Mouse (Mus musculus) myocyte (in vitro differentiated cells): ENCODE measurements at regions not wholly inside any gene's neighbourhood (a gene's known extent, or its start where the extent isn't known, plus 50 kb on each side); places are given as distances from the start of the nearest gene placed in this dataset.

Source experiments
- H3K27me3 ChIP-seq: one replicate; pipeline ENCODE4 v1.6.1; 2011; ENCODE audit not compliant: control insufficient read depth, insufficient read depth, insufficient read length
- H3K36me3 ChIP-seq: one replicate; pipeline ENCODE4 v1.6.1; 2011; ENCODE audit not compliant: control insufficient read depth, insufficient read depth
- H3K4me2 ChIP-seq: one replicate; pipeline ENCODE4 v1.6.1; 2011; ENCODE audit warnings: low read depth, control low read depth
- H3K4me3 ChIP-seq: one replicate; pipeline ENCODE4 v1.5.1; 2011; ENCODE audit warnings: mild to moderate bottlenecking, control low read depth, moderate library complexity
- H3K79me2 ChIP-seq: one replicate; pipeline ENCODE4 v1.6.1; 2011; ENCODE audit not compliant: control insufficient read depth, insufficient read depth
- H3ac ChIP-seq: one replicate; pipeline ENCODE4 v1.6.1; 2011; ENCODE audit not compliant: control insufficient read depth, insufficient read length
- CEBPB ChIP-seq: IDR thresholded peaks from 2 replicates; pipeline ENCODE4 v1.6.1; 2011; ENCODE audit warnings: mild to moderate bottlenecking, moderate library complexity; ENCODE audit not compliant: poor library complexity, insufficient read depth, severe bottlenecking
- E2F4 ChIP-seq: IDR thresholded peaks from one replicate; pipeline ENCODE4 v1.6.1; 2011; ENCODE audit warnings: mild to moderate bottlenecking, control low read depth, moderate library complexity; ENCODE audit not compliant: insufficient read depth
- MAX ChIP-seq: IDR thresholded peaks from one replicate; pipeline ENCODE4 v1.6.1; 2011; ENCODE audit warnings: low read depth, mild to moderate bottlenecking, control low read depth
- MYOD1 ChIP-seq, 3 experiments: IDR thresholded peaks; one replicate each; pipeline ENCODE4 v1.6.1; 2011; ENCODE audit warnings: control low read depth in 2 of 3, low read depth in 2 of 3, mild to moderate bottlenecking in 2 of 3, moderate library complexity in 1 of 3; ENCODE audit not compliant: insufficient read length in 2 of 3, control insufficient read depth in 1 of 3
- MYOG ChIP-seq, 3 experiments: IDR thresholded peaks; one replicate each; pipeline ENCODE4 v1.6.1; 2011; ENCODE audit warnings: control low read depth in 2 of 3, low read depth in 2 of 3, mild to moderate bottlenecking in 2 of 3; ENCODE audit not compliant: insufficient read length in 2 of 3, control insufficient read depth in 1 of 3, insufficient read depth in 1 of 3
- POLR2A ChIP-seq: IDR thresholded peaks from one replicate; pipeline ENCODE4 v1.6.1; 2011; ENCODE audit warnings: low read depth, mild to moderate bottlenecking, control low read depth, moderate library complexity; ENCODE audit not compliant: insufficient read length
- POLR2AphosphoS2 ChIP-seq: IDR thresholded peaks from one replicate; pipeline ENCODE4 v1.6.1; 2011; ENCODE audit warnings: low read depth, control low read depth; ENCODE audit not compliant: insufficient read length
- REST ChIP-seq: IDR thresholded peaks from one replicate; pipeline ENCODE4 v1.6.1; 2011; ENCODE audit warnings: mild to moderate bottlenecking, control low read depth, moderate library complexity; ENCODE audit not compliant: insufficient read depth, insufficient read length
- SRF ChIP-seq: IDR thresholded peaks from one replicate; pipeline ENCODE4 v1.6.1; 2011; ENCODE audit warnings: low read depth; ENCODE audit not compliant: control insufficient read depth, insufficient read length
- TCF12 ChIP-seq: IDR thresholded peaks from one replicate; pipeline ENCODE4 v1.6.1; 2011; ENCODE audit warnings: mild to moderate bottlenecking, control low read depth; ENCODE audit not compliant: poor library complexity, insufficient read depth, severe bottlenecking
- TCF3 ChIP-seq: IDR thresholded peaks from one replicate; pipeline ENCODE4 v1.6.1; 2011; ENCODE audit warnings: low read depth, control low read depth; ENCODE audit not compliant: insufficient read length
- USF1 ChIP-seq: IDR thresholded peaks from one replicate; pipeline ENCODE4 v1.6.1; 2011; ENCODE audit warnings: low read depth, mild to moderate bottlenecking, control low read depth, moderate library complexity

DNA sequence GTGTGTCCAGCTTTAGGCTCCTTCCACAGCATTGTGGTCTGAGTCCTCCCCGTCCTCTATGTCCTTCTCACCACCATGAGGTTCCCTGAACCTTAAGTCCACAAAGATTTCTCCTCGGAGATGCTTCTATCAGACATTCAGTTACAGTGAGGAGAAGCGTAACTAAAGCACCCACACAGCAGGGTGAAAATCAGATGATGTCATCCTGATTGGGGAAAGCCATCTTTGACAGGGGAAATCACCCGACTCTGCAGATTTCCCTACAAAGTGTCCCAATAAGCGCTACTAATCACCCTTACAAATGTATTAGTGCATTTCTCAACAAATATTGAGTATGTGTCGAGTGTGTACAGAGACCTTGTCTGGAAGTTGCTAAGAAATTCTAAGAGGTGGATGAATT lies 484.8 kb upstream of the Gm19410 start:
- Histone ChIP-seq H3ac (no peak overlapping the region), H3K27me3 (no peaks in the 10 kb centered on the region), H3K79me2 (no peaks in the 10 kb centered on the region), H3K4me3 (no peak overlapping the region), H3K36me3 (no peaks in the 10 kb centered on the region), H3K4me2 (no peak overlapping the region)
- TF ChIP-seq USF1, result no peak
- no peak for TF ChIP-seq MYOD1 (IDR thresholded peaks at IDR 0.05; ENCODE audit: control insufficient read depth in 1 of 3, insufficient read length in 2 of 3, low read depth in 2 of 3)
- no peak for TF ChIP-seq MYOG (IDR thresholded peaks at IDR 0.05; ENCODE audit: control insufficient read depth in 1 of 3, insufficient read depth in 1 of 3, insufficient read length in 2 of 3, low read depth in 2 of 3)
- TF ChIP-seq POLR2AphosphoS2, result no peak
- TF ChIP-seq REST, result no peak
- no peak for TF ChIP-seq SRF
- no peak for TF ChIP-seq CEBPB
- TF ChIP-seq TCF3, result no peak
- TF ChIP-seq E2F4, result no peak
- TF ChIP-seq TCF12, result no peak
- no peak for TF ChIP-seq POLR2A
- TF ChIP-seq MAX, result no peak

DNA sequence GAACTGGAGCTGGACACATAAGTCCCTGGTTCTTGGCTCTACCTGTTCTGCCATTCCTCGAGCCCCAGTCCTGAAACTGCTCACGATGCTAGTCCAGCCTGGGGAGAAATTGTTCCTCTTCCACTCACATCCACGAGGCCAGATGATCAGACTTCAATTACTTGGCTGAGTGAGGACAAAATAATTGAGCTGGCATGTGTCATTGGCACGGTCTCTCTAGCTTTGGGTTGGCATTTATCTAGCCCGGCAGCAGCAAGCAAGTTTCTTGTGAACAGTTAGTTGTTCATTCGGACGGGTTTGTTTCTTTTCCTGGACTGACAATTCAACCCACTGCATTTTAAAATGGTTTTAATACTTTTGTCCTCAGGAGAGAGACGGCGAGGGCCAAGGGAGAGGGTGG lies 482.2 kb upstream of the Gm19410 start:
- H3K79me2 ChIP-seq, result no peaks in the 10 kb centered on the region
- no peaks in the 10 kb centered on the region for H3K36me3 ChIP-seq
- no peak overlapping the region for H3K4me2 ChIP-seq
- no peak overlapping the region for H3ac ChIP-seq
- no peak overlapping the region for H3K4me3 ChIP-seq
- H3K27me3 ChIP-seq, result no peaks in the 10 kb centered on the region
- TF ChIP-seq E2F4, result no peak
- TF ChIP-seq POLR2A, result no peak
- no peak for TF ChIP-seq MAX
- no peak for TF ChIP-seq SRF
- no peak for TF ChIP-seq POLR2AphosphoS2
- TF ChIP-seq USF1, result no peak
- TF ChIP-seq CEBPB, result no peak

DNA sequence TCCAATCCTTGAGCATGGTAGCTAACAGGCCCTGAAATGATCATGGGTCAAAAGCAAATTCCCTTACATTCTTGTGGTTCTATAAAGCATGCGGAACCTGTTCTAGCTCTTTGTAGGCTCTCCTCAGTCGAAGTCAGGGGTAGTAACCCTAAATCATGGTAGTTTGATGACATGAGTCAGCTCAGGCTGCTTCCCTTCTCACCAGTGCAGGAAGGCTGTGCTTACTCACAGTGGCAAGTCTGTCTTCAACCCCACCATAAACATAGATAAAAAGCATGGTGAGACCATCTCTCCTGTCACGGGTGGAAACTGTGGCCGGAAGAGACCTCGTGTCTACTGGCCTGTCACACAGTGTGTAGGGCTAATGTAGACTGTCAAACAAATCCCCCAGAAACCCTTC lies 476.6 kb upstream of the Gm19410 start:
- H3K4me2 ChIP-seq, result no peak overlapping the region
- no peak overlapping the region for H3K4me3 ChIP-seq
- H3ac ChIP-seq, result no peak overlapping the region
- no peaks in the 10 kb centered on the region for H3K27me3 ChIP-seq
- H3K36me3 ChIP-seq, result no peaks in the 10 kb centered on the region
- TF ChIP-seq CEBPB (no peak), USF1 (no peak), TCF12 (no peak), E2F4 (no peak), TCF3 (no peak), MYOG (IDR thresholded peaks at IDR 0.05; ENCODE audit: control insufficient read depth in 1 of 3, insufficient read depth in 1 of 3, insufficient read length in 2 of 3, low read depth in 2 of 3) (no peak), POLR2AphosphoS2 (no peak), SRF (no peak), REST (no peak), POLR2A (no peak)
- no peaks in the 10 kb centered on the region for H3K79me2 ChIP-seq

DNA sequence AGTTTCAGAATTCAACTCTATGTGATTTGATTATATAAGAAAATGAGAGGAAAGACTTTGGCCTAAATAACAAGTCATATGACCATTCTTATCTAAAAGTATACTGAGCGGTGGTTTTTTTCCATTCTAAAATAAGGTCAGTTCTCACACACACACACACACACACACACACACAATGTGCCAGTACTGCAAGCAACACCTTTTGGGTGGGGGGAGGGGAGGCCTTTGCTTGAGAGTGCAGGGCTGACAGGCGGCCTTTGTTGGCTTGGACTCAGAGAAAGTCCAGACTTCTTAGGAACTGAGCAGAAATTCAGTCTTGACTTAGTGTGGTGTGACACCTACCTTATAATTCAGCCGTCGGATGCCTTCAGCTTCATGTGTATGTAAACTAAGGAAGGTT lies 475.6 kb upstream of the Gm19410 start:
- Histone ChIP-seq H3K36me3 (no peaks in the 10 kb centered on the region), H3K27me3 (no peaks in the 10 kb centered on the region), H3ac (no peak overlapping the region), H3K4me3 (no peak overlapping the region), H3K4me2 (no peak overlapping the region), H3K79me2 (no peaks in the 10 kb centered on the region)
- no peak for TF ChIP-seq TCF12
- no peak for TF ChIP-seq CEBPB
- TF ChIP-seq POLR2AphosphoS2, result no peak
- TF ChIP-seq MYOG (IDR thresholded peaks at IDR 0.05; ENCODE audit: control insufficient read depth in 1 of 3, insufficient read depth in 1 of 3, insufficient read length in 2 of 3, low read depth in 2 of 3), result no peak
- TF ChIP-seq USF1, result no peak
- no peak for TF ChIP-seq SRF
- no peak for TF ChIP-seq MYOD1 (IDR thresholded peaks at IDR 0.05; ENCODE audit: control insufficient read depth in 1 of 3, insufficient read length in 2 of 3, low read depth in 2 of 3)
- TF ChIP-seq POLR2A, result no peak
- no peak for TF ChIP-seq MAX
- TF ChIP-seq E2F4, result no peak
- TF ChIP-seq REST, result no peak
- TF ChIP-seq TCF3, result no peak

DNA sequence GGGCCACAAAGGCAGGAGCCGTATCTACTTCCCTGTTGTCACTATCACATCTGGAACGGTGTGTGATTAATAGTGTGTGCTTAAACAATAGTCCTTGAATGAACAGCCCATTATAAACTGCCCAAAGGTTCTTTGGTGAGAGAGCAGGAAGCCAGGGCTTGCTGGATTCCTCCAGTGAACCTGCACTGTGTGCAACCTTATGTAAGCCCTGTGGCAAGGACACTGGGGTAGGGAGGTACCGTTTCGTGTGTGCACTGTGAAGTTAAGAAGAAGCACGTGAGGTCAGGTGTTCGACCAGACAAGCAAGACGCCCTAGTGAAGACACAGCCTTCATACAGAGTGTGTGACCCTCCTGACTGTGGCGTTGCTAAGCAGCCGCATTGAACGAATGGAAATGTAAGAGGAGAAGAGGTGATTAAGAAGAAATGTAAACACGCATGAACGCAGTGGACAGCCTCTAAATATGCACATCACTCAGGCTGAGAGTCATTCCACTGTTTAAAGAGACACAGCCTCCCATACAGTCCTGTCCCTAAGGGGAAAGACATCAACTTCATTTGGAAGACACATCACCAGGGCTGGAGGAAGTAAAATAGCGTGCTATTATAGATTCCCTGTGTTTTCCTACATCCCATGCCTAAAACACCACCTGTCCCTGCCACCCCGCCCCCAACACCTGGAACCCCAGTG lies 472.0 kb upstream of the Gm19410 start:
- H3K79me2 ChIP-seq, result no peaks in the 10 kb centered on the region
- TF ChIP-seq USF1, result no peak
- no peak for TF ChIP-seq POLR2A
- TF ChIP-seq TCF12, result no peak
- TF ChIP-seq POLR2AphosphoS2, result no peak
- TF ChIP-seq SRF, result no peak
- TF ChIP-seq TCF3, result no peak
- TF ChIP-seq MAX, result no peak
- H3K4me2 ChIP-seq, result no peak overlapping the region
- H3K36me3 ChIP-seq, result no peaks in the 10 kb centered on the region
- no peak overlapping the region for H3K4me3 ChIP-seq
- H3K27me3 ChIP-seq, result no peaks in the 10 kb centered on the region
- no peak overlapping the region for H3ac ChIP-seq
